Mouse (Mus musculus): Measurements from ENCODE around the gene Vsig10. TPM values are rescaled to one million over a fixed set of nuclear protein-coding genes. Genes with fewer than 3 reads are reported as not detected.

The Vsig10 gene
- total and polyA plus RNA-seq, 3 experiments, result 0.02 to 0.05 TPM; not detected in 1

DNA sequence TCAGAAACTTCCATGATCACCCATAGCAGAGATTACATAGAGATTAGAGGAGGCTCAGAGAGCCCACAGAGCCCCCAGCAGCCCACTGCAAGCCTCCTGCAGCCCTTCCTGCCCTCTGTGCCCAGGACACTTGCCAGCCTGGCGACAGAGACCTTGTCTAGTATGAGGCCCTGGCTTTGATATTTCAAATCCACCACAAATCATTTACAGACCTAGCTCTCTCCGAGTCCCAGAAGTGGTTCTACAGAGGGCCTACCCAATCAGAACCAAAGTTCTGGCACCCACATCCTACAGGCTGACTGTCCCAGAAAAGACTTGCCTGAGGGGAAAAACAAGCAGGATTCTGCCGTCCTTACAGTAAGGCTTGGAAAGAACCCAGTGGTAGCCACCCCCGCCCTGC lies 33.6 kb upstream of the Vsig10 start:
- no peak for ATAC-seq (ENCODE audit: extremely low read depth, insufficient number of reproducible peaks, low FRiP score, poor library complexity, severe bottlenecking)
- Histone ChIP-seq H3K27me3 (ENCODE audit: insufficient read depth, low read length) (no peaks in the 10 kb centered on the region), H3K4me3 (ENCODE audit: low read depth, low read length) (peak overlapping the region; percentile 16; the same call in 1 of the 2 replicates), H3K4me1 (ENCODE audit: insufficient read depth, low read depth, low read length) (peaks cover 50% of the 10 kb centered on the region), H3K36me3 (replicated peaks) (peaks cover 51% of the 10 kb centered on the region), H3K9me3 (replicated peaks) (no peaks in the 10 kb centered on the region)
- TF ChIP-seq TAL1 (conservative IDR thresholded peaks at IDR 0.05; ENCODE audit: low read depth, low read length), result no peak
- TF ChIP-seq POLR2AphosphoS5 (IDR thresholded peaks at IDR 0.05; ENCODE audit: insufficient replicate concordance, low read depth, low read length), result no peak
- TF ChIP-seq GATA2 (IDR thresholded peaks at IDR 0.05; ENCODE audit: borderline replicate concordance, low read depth, low read length), result no peak
- no peak for TF ChIP-seq CTCF (IDR thresholded peaks at IDR 0.05; ENCODE audit: low read depth, low read length)
- TF ChIP-seq GATA1 (IDR thresholded peaks at IDR 0.05; ENCODE audit: borderline replicate concordance, low read length), result no peak
- DNase-seq (ENCODE audit: low spot score), result no peak

DNA sequence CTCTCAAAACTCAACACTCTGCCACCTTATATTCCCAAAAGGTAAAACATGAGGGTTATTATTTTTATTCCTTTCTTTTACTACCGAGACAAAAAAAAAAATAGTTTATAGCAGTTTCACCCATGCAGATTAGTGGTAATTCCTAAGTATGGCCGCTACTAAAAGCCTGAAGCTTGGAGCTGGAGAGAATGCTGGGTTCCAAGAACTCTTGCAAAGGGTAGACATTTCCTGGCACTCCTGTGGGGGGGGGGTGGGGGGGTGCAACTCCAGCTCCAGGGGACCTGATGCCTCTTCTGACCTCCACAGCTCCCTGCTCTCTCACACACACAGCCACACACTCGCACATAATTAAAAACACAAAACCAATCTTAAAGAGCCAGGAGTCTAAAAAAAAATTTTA lies 32.6 kb upstream of the Vsig10 start:
- TF ChIP-seq CTCF (IDR thresholded peaks at IDR 0.05; ENCODE audit: low read depth, low read length), result no peak
- no peaks in the 10 kb centered on the region for H3K9me3 ChIP-seq (replicated peaks)
- no peaks in the 10 kb centered on the region for H3K27me3 ChIP-seq (ENCODE audit: insufficient read depth, low read length)
- peaks cover 42% of the 10 kb centered on the region for H3K36me3 ChIP-seq (replicated peaks)
- H3K4me3 ChIP-seq (ENCODE audit: low read depth, low read length), result peak overlapping the region; percentile 79
- peaks cover 40% of the 10 kb centered on the region for H3K4me1 ChIP-seq (ENCODE audit: insufficient read depth, low read depth, low read length)
- no peak for ATAC-seq (ENCODE audit: extremely low read depth, insufficient number of reproducible peaks, low FRiP score, poor library complexity, severe bottlenecking)
- DNase-seq (ENCODE audit: low spot score), result no peak

DNA sequence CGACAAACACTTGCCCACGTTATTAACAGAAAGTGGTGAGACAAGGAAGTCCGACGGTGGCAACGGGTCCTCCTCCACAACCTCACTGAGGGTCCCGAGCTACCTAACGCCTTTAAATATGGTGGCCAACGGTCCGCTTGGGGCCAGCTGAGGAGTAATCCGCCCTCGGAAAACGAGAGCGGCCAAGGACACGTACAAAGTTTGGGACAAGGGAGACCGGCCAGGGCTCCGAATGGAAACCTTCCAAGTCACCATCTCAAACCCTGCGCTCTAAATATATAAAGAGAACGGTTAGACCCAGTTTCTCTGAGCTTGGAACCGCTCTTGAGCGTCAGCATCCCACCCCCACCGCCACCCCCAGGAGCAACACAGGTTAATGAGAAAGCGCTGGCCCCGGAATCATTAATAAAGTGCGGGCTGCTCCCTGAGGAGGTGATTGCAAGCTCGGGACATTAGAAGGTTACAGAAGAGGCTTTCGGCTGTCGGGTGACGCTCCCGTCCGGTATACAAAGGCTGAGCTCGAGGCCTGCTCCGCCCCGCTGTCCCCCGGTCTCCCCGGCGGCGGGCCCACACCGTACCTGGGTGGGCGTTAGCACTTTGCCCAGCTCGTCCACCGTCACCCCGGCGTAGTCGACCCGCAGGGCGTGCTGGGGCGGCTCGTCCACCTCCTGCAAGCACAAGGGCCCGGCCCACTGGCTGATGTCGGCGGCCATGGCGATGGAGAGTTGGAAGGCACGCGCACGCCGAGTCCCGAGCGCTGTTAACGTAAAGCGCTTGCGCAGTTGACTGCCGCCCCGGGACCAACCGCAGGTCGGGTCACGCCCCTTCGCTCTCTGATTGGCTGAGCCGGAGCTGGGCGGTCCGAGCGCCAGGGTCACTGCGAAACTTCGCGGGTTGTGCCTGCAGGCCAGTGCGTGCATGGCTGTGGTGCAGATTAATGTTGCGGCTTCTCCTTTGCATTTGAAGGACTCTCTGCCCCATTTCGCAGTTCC lies 31.8 kb upstream of the Vsig10 start, which contains the start of gene Pebp1:
Gene Pebp1 (minus strand): TSS at position 795 of the 992 bp plus-strand sequence.
- Histone ChIP-seq H3K4me3 (ENCODE audit: low read depth, low read length) (peak within 1 kb of the TSS; percentile 79), H3K4me1 (ENCODE audit: insufficient read depth, low read depth, low read length) (peaks cover 37% of the 10 kb centered on the region), H3K36me3 (replicated peaks) (peaks cover 34% of the 10 kb centered on the region), H3K9me3 (replicated peaks) (no peaks in the 10 kb centered on the region), H3K27me3 (ENCODE audit: insufficient read depth, low read length) (no peaks in the 10 kb centered on the region)
- peak; percentile 99 for ATAC-seq (ENCODE audit: extremely low read depth, insufficient number of reproducible peaks, low FRiP score, poor library complexity, severe bottlenecking)
- peak; percentile 98 for DNase-seq (ENCODE audit: low spot score)
- no peak for TF ChIP-seq POLR2AphosphoS5 (IDR thresholded peaks at IDR 0.05; ENCODE audit: insufficient replicate concordance, low read depth, low read length)
- no peak for TF ChIP-seq TAL1 (conservative IDR thresholded peaks at IDR 0.05; ENCODE audit: low read depth, low read length)
- TF ChIP-seq GATA1 (IDR thresholded peaks at IDR 0.05; ENCODE audit: borderline replicate concordance, low read length), result no peak
- TF ChIP-seq CTCF (IDR thresholded peaks at IDR 0.05; ENCODE audit: low read depth, low read length), result no peak
- no peak for TF ChIP-seq GATA2 (IDR thresholded peaks at IDR 0.05; ENCODE audit: borderline replicate concordance, low read depth, low read length)

DNA sequence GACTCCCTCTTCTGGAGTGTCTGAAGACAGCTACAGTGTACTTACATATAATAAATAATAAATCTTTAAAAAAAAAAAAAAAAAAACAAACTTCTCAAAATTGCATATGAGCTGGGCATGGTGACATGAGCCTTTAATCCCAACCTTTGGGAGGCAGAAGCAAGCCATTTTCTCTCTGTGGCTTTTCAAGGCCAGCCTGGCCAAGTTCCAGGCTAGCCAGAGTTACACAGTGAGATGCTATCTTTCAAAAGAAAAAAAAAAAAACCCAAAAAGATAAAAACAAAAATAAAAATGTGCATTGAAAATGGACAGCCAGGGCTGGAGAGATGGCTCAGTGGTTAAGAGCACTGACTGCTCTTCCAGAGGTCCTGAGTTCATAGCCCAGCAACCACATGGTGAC lies 29.2 kb upstream of the Vsig10 start:
- DNase-seq (ENCODE audit: low spot score) (no peak), ATAC-seq (ENCODE audit: extremely low read depth, insufficient number of reproducible peaks, low FRiP score, poor library complexity, severe bottlenecking) (no peak)
- no peak overlapping the region for H3K4me3 ChIP-seq (ENCODE audit: low read depth, low read length)
- no peaks in the 10 kb centered on the region for H3K9me3 ChIP-seq (replicated peaks)
- H3K36me3 ChIP-seq (replicated peaks), result peaks cover 14% of the 10 kb centered on the region
- H3K27me3 ChIP-seq (ENCODE audit: insufficient read depth, low read length), result no peaks in the 10 kb centered on the region
- no peak for TF ChIP-seq GATA2 (IDR thresholded peaks at IDR 0.05; ENCODE audit: borderline replicate concordance, low read depth, low read length)
- TF ChIP-seq POLR2AphosphoS5 (IDR thresholded peaks at IDR 0.05; ENCODE audit: insufficient replicate concordance, low read depth, low read length), result no peak
- no peak for TF ChIP-seq CTCF (IDR thresholded peaks at IDR 0.05; ENCODE audit: low read depth, low read length)
- no peak for TF ChIP-seq GATA1 (IDR thresholded peaks at IDR 0.05; ENCODE audit: borderline replicate concordance, low read length)
- H3K4me1 ChIP-seq (ENCODE audit: insufficient read depth, low read depth, low read length), result peaks cover 29% of the 10 kb centered on the region

DNA sequence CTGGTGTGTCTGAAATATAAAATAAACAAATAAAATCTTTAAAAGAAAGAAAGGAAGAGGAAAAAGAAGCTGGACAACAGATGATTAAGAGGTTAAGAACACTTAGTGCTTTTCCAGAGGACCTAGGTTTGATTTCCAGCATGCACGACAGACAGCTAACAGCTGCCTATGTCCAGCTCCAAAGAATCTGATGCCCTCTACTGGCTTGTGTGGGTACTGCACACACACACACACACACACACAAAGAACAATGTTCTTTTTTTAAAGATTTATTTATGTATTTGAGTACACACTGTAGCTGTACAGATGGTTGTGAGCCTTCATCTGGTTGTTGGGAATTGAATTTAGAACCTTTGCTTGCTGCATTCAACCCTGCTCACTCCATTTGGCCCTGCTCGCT lies 28.8 kb upstream of the Vsig10 start:
- no peaks in the 10 kb centered on the region for H3K9me3 ChIP-seq (replicated peaks)
- H3K4me1 ChIP-seq (ENCODE audit: insufficient read depth, low read depth, low read length), result peaks cover 25% of the 10 kb centered on the region
- no peak for TF ChIP-seq GATA1 (IDR thresholded peaks at IDR 0.05; ENCODE audit: borderline replicate concordance, low read length)
- no peak for TF ChIP-seq GATA2 (IDR thresholded peaks at IDR 0.05; ENCODE audit: borderline replicate concordance, low read depth, low read length)
- no peak for TF ChIP-seq CTCF (IDR thresholded peaks at IDR 0.05; ENCODE audit: low read depth, low read length)
- peaks cover 10% of the 10 kb centered on the region for H3K36me3 ChIP-seq (replicated peaks)
- H3K27me3 ChIP-seq (ENCODE audit: insufficient read depth, low read length), result no peaks in the 10 kb centered on the region
- DNase-seq (ENCODE audit: low spot score) (no peak), ATAC-seq (ENCODE audit: extremely low read depth, insufficient number of reproducible peaks, low FRiP score, poor library complexity, severe bottlenecking) (no peak)
- no peak overlapping the region for H3K4me3 ChIP-seq (ENCODE audit: low read depth, low read length)

DNA sequence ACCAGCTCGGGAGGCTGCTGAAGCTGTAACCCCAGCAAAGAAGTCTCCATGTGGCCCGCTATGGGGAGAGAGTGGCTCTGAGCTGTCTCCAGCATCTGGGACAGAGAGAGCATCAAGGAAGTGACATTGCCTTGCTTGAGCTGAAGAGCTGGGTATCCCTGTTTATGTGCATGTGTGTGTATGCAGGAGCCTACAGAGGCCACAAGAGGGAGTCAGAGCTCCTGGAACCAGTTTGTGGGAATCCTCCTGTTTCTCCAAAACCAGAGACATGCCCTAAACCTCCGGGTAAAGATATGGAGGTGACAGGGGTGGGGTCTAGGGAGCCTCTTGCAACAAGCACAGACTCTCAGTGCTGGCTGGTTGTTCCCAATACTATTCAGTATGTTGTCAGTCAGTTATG lies 27.6 kb upstream of the Vsig10 start:
- no peak for DNase-seq (ENCODE audit: low spot score)
- Histone ChIP-seq H3K4me3 (ENCODE audit: low read depth, low read length) (no peak overlapping the region), H3K9me3 (replicated peaks) (no peaks in the 10 kb centered on the region), H3K27me3 (ENCODE audit: insufficient read depth, low read length) (no peaks in the 10 kb centered on the region), H3K36me3 (replicated peaks) (no peaks in the 10 kb centered on the region), H3K4me1 (ENCODE audit: insufficient read depth, low read depth, low read length) (peaks cover 15% of the 10 kb centered on the region)
- TF ChIP-seq CTCF (IDR thresholded peaks at IDR 0.05; ENCODE audit: low read depth, low read length) (no peak), TAL1 (conservative IDR thresholded peaks at IDR 0.05; ENCODE audit: low read depth, low read length) (no peak), POLR2AphosphoS5 (IDR thresholded peaks at IDR 0.05; ENCODE audit: insufficient replicate concordance, low read depth, low read length) (no peak), GATA2 (IDR thresholded peaks at IDR 0.05; ENCODE audit: borderline replicate concordance, low read depth, low read length) (no peak), GATA1 (IDR thresholded peaks at IDR 0.05; ENCODE audit: borderline replicate concordance, low read length) (no peak)
- no peak for ATAC-seq (ENCODE audit: extremely low read depth, insufficient number of reproducible peaks, low FRiP score, poor library complexity, severe bottlenecking)

Data from G1E (cell line).